In genomic region chr1:126317345-126317744, GRCm38 (mm10) we compare ENCODE assay signal across 27 mouse cellular contexts.
A peak's percentile ranks its signal among the peaks of the same experiment; 100 is the strongest.
DNase-seq lines count a peak whose midpoint lies in the region; ATAC-seq and TF ChIP-seq lines count a peak whose summit lies in the region.
"Had no signal": no experiment of that assay in that cellular context is flagged by ENCODE, and none has a peak within 500 bp of the region (broad histone marks: within the 10 kb centered on the region; RNA-seq: fewer than 3 reads in every experiment).

No protein-coding gene starts in this region.

- no peaks in the 10 kb centered on the region for H3K27me3 ChIP-seq in neural tube, embryonic 14.5 days (ENCODE audit: control insufficient read depth, insufficient read depth, low read length)
- H3K27me3 ChIP-seq in liver, postnatal 0 days (ENCODE audit: insufficient read depth, low read length) = no peaks in the 10 kb centered on the region
- H3K27me3 ChIP-seq: CH12.LX; embryonic facial prominence, embryonic 13.5 days; kidney, embryonic 15.5 days; limb, embryonic 12.5 days; midbrain, embryonic 15.5 days had no signal

- no peak for TF ChIP-seq EP300 in liver, postnatal 0 days (IDR thresholded peaks at IDR 0.05; ENCODE audit: low read depth)

- H3K9me3 ChIP-seq in neural tube, embryonic 14.5 days (ENCODE audit: control insufficient read depth, low read length) = no peaks in the 10 kb centered on the region
- no peaks in the 10 kb centered on the region for H3K9me3 ChIP-seq in liver, postnatal 0 days (ENCODE audit: low read length)
- H3K9me3 ChIP-seq: embryonic facial prominence, embryonic 13.5 days; heart, embryonic 10.5 days; kidney, embryonic 15.5 days; limb, embryonic 12.5 days; midbrain, embryonic 10.5 days; midbrain, embryonic 15.5 days had no signal

- no peak overlapping the region for H3K4me3 ChIP-seq in neural tube, embryonic 14.5 days (ENCODE audit: low read depth, low read length)
- H3K4me3 ChIP-seq in liver, postnatal 0 days (ENCODE audit: low read depth, low read length) = no peak overlapping the region
- H3K4me3 ChIP-seq: embryonic facial prominence, embryonic 13.5 days; heart, embryonic 10.5 days; kidney, embryonic 15.5 days; layer of hippocampus, adult 2 months; left cerebral cortex, adult 2 months; limb, embryonic 12.5 days; midbrain, embryonic 10.5 days; midbrain, embryonic 15.5 days had no signal

- peak; percentile 31; the same call in 1 of the 2 replicates for ATAC-seq in frontal cortex, adult (ENCODE audit: low TSS enrichment)
- no peak for ATAC-seq in neural tube, embryonic 14.5 days (ENCODE audit: low read depth)
- peak; percentile 16; the same call in 1 of the 2 replicates for ATAC-seq in liver, postnatal 0 days
- ATAC-seq: hindbrain, embryonic 16.5 days; lung, postnatal 0 days; midbrain, embryonic 15.5 days had no signal

- H3K36me3 ChIP-seq in neural tube, embryonic 14.5 days (ENCODE audit: control insufficient read depth, insufficient read depth, low read length) = no peaks in the 10 kb centered on the region
- H3K36me3 ChIP-seq in liver, postnatal 0 days (replicated peaks; ENCODE audit: insufficient read depth, low read length) = no peaks in the 10 kb centered on the region
- H3K36me3 ChIP-seq: embryonic facial prominence, embryonic 13.5 days; heart, embryonic 10.5 days; kidney, embryonic 15.5 days; limb, embryonic 12.5 days; midbrain, embryonic 10.5 days; midbrain, embryonic 15.5 days had no signal

- H3K9ac ChIP-seq in neural tube, embryonic 14.5 days (replicated peaks; ENCODE audit: low read depth, low read length) = no peak overlapping the region
- no peak overlapping the region for H3K9ac ChIP-seq in liver, postnatal 0 days (replicated peaks)
- H3K9ac ChIP-seq: embryonic facial prominence, embryonic 13.5 days; forebrain, postnatal 0 days; kidney, embryonic 15.5 days; limb, embryonic 12.5 days; midbrain, embryonic 15.5 days had no signal

- no peak for DNase-seq in frontal cortex, postnatal 14 days (ENCODE audit: low spot score in 2 of 2)
- DNase-seq in neural tube, embryonic 10.5 days (ENCODE audit: extremely low spot score, low spot score) = no peak
- no peak for DNase-seq in liver, postnatal 0 days
- no peak for DNase-seq in retina, embryonic 14.5 days (ENCODE audit: low spot score)
- no peak for DNase-seq in right cerebral cortex, postnatal 10 days (ENCODE audit: low spot score in 2 of 2)
- DNase-seq: adrenal gland, adult 8-10 months; cerebellum, adult 11-12 months; cerebellum, adult 9-11 months; forebrain, postnatal 0 days; gastrocnemius, postnatal 25 days; heart, adult 11 months; kidney, adult 18-20 months; lung, adult 18-20 months; right cerebral cortex, postnatal 14 days had no signal

- 52% methylated on average over 4 of the region's 4 CpGs for WGBS in neural tube, embryonic 14.5 days
- 68% methylated on average over 4 of the region's 4 CpGs for WGBS in liver, postnatal 0 days (ENCODE audit: insufficient replicate concordance)

- no peak overlapping the region for H3K27ac ChIP-seq in neural tube, embryonic 14.5 days (ENCODE audit: low read depth, low read length)
- no peak overlapping the region for H3K27ac ChIP-seq in liver, postnatal 0 days (ENCODE audit: low read depth)
- H3K27ac ChIP-seq: embryonic facial prominence, embryonic 13.5 days; kidney, embryonic 15.5 days; layer of hippocampus, adult 2 months; left cerebral cortex, adult 2 months; limb, embryonic 12.5 days; midbrain, embryonic 15.5 days had no signal

- H3K4me2 ChIP-seq in neural tube, embryonic 14.5 days (ENCODE audit: low read depth, low read length) = 0 out of 2 replicates have a peak overlapping the region, but pooled peaks have one; percentile 11
- H3K4me2 ChIP-seq in liver, postnatal 0 days (ENCODE audit: low read depth, low read length) = no peak overlapping the region
- H3K4me2 ChIP-seq: embryonic facial prominence, embryonic 13.5 days; kidney, embryonic 15.5 days; limb, embryonic 12.5 days; midbrain, embryonic 15.5 days had no signal

- TF ChIP-seq CTCF in liver, postnatal 0 days (IDR thresholded peaks at IDR 0.05; ENCODE audit: low read depth) = no peak

- H3K4me1 ChIP-seq in neural tube, embryonic 14.5 days (ENCODE audit: control insufficient read depth, insufficient read depth, low read length) = 0 out of 2 replicates have a peak, but pooled peaks cover 2% of the 10 kb centered on the region
- no peaks in the 10 kb centered on the region for H3K4me1 ChIP-seq in liver, postnatal 0 days (ENCODE audit: insufficient read depth)
- H3K4me1 ChIP-seq: embryonic facial prominence, embryonic 13.5 days; heart, embryonic 10.5 days; kidney, embryonic 15.5 days; limb, embryonic 12.5 days; midbrain, embryonic 15.5 days had no signal
